Mouse (Mus musculus) embryonic facial prominence, embryonic 14.5 days (tissue): Measurements from ENCODE around the gene Mier3. TPM values are rescaled to one million over a fixed set of nuclear protein-coding genes. Genes with fewer than 3 reads are reported as not detected.

Experiments used
- ATAC-seq: fragments of 200-750 bp; cut with Nextera tagmentation; 2 replicates; pipeline ENCODE4 v1.8.0; 2017; ENCODE audit warnings: low read depth, moderate number of reproducible peaks, moderate TSS enrichment
- DNase-seq: peaks from one replicate; pipeline ENCODE4 v3.0.0-alpha.2; 2015; ENCODE audit warnings: low spot score
- H3K27ac ChIP-seq: fragments of 300-500 bp; sonication (generic); replicated peaks from 2 replicates; pipeline ENCODE4 v1.5.1; 2014; ENCODE audit warnings: low read depth, mild to moderate bottlenecking, low read length, moderate library complexity
- H3K27me3 ChIP-seq: fragments of 300-500 bp; sonication (generic); replicated peaks from 2 replicates; pipeline ENCODE4 v1.6.1; 2014; ENCODE audit warnings: low read length; ENCODE audit not compliant: control insufficient read depth, insufficient read depth
- H3K36me3 ChIP-seq: fragments of 300-500 bp; sonication (generic); 2 replicates; pipeline ENCODE4 v1.6.1; 2014; ENCODE audit warnings: low read length, mixed read lengths; ENCODE audit not compliant: control insufficient read depth, insufficient read depth
- H3K4me1 ChIP-seq: fragments of 300-500 bp; sonication (generic); 2 replicates; pipeline ENCODE4 v1.6.1; 2014; ENCODE audit warnings: antibody characterized with exemption, low read length; ENCODE audit not compliant: control insufficient read depth, insufficient read depth
- H3K4me2 ChIP-seq: fragments of 300-500 bp; sonication (generic); 2 replicates; pipeline ENCODE4 v1.6.1; 2014; ENCODE audit warnings: low read depth, mild to moderate bottlenecking, low read length, moderate library complexity, mixed read lengths
- H3K4me3 ChIP-seq: fragments of 300-500 bp; sonication (generic); 2 replicates; pipeline ENCODE4 v1.5.1; 2014; ENCODE audit warnings: low read depth, mild to moderate bottlenecking, low read length
- H3K9ac ChIP-seq: fragments of 300-500 bp; sonication (generic); 2 replicates; pipeline ENCODE4 v1.6.1; 2014; ENCODE audit warnings: low read depth, mild to moderate bottlenecking, low read length, moderate library complexity, mixed read lengths
- H3K9me3 ChIP-seq: fragments of 300-500 bp; sonication (generic); 2 replicates; pipeline ENCODE4 v1.6.1; 2016; ENCODE audit warnings: low read length; ENCODE audit not compliant: control insufficient read depth
- WGBS: fragments of 180-500 bp; shearing (Covaris S2); extraction: QIAGEN DNeasy Blood & Tissue Kit; methylation state at CpG from one replicate; pipeline ENCODE4 v1.1.7; 2014; 5-methylcytosine and 5-hydroxymethylcytosine counted together
- polyA plus RNA-seq: library from polyadenylated mRNA; unstranded; fragments of >200 nt; fragmentation: Nextera tagmentation; extraction: Ambion mirVana; gene quantifications from 2 replicates; pipeline ENCODE4 v1.2.1, GENCODE M21; 2014

The Mier3 gene
- polyA plus RNA-seq, 1 experiment from 2014 or later = 28.4 TPM

DNA sequence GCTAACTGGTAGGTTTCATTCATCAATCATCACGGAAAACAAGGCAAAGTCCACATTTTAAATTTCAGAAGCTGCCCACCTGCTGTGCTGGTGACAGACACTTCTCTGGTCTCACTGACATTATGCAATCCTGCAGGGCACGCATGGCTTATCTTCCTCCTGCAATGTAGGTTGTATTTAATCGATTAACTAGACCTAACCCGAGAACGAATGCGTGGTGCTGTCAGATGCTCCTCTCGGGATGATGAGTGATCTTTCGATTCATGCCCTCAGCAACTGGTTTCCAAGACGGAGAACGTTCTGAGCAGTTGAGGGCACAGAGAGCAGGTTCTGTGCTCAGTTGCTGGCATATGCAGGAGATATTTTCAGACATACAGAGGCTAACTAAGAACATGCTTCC, 24.5 kb upstream of the Mier3 start:
- H3K27me3 ChIP-seq = no peaks in the 10 kb centered on the region
- peaks cover 12% of the 10 kb centered on the region for H3K4me1 ChIP-seq
- ATAC-seq = no peak
- H3K36me3 ChIP-seq = no peaks in the 10 kb centered on the region
- H3K4me3 ChIP-seq = no peak overlapping the region
- H3K27ac ChIP-seq = no peak overlapping the region
- H3K9ac ChIP-seq = no peak overlapping the region
- H3K9me3 ChIP-seq = no peaks in the 10 kb centered on the region
- no peak for DNase-seq
- 76% methylated on average over 10 of the region's 10 CpGs for WGBS
- H3K4me2 ChIP-seq = no peak overlapping the region

DNA sequence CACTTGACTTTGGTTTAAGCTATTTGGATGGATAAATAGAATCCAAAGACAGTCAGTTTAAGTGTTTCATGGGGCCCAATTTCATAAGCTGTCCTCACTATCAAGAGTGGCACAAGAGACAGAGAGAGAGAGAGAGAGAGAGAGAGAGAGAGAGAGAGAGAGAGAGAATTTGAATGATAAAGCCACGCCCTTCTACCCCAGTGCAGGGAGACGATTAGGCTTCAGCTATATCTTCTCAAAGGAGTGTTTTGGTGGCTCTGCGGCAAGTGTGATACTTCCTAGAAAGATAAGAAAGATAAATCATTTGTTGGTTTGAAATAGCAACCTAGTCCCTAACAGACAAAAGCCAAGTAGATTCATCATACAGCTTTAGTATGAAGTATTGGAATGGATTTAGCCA, 24.0 kb upstream of the Mier3 start:
- no peak for ATAC-seq
- peaks cover 12% of the 10 kb centered on the region for H3K4me1 ChIP-seq
- no peak for DNase-seq
- no peaks in the 10 kb centered on the region for H3K9me3 ChIP-seq
- H3K9ac ChIP-seq = no peak overlapping the region
- no peak overlapping the region for H3K4me3 ChIP-seq
- no peaks in the 10 kb centered on the region for H3K36me3 ChIP-seq
- H3K27ac ChIP-seq = no peak overlapping the region
- 77% methylated on average over 3 of the region's 3 CpGs for WGBS
- no peak overlapping the region for H3K4me2 ChIP-seq
- H3K27me3 ChIP-seq = no peaks in the 10 kb centered on the region

DNA sequence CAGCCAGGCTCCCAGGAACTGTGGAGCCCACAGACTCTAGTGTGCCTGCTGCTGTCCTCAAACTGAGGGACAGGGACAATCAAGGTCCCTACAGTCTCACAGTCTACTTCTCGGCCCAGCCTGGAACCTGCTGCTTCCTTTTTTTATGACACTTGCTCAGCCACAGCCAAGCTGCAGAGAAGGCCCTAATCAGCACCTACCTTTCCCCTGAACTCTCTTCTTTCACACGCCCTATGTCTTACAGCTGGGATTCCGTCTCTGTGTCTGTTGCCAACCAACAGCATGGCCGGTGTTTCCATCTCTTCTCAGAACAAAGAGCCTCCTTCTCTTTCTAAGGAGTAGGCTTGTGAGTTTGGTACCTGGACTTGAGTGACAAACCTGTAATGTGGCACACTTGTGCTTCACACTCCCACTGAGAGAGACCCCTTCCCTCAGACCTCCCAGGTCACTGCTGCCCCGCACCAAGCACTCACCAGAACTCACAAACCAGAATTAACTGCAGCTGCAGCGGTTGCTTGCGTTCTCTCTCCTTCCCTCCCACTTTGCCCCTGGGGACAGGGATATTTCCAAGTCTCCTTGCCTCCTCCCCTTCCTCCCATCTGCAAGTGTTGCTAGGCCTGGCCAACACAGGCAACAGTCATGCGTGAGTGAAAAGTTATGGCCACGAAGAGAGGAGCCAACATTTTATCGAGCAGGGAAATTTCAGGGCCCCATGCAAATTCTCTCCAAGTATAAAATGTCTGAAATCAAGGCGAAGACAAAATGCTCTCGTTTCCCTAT, 22.1 kb upstream of the Mier3 start:
- DNase-seq (peak; percentile 91), ATAC-seq (peak; percentile 83)
- Histone ChIP-seq H3K4me2 (peak overlapping the region; percentile 8), H3K9me3 (no peaks in the 10 kb centered on the region), H3K27ac (peak overlapping the region; percentile 71), H3K4me3 (no peak overlapping the region), H3K36me3 (no peaks in the 10 kb centered on the region), H3K9ac (0 out of 2 replicates have a peak overlapping the region, but pooled peaks have one; percentile 6), H3K4me1 (peaks cover 12% of the 10 kb centered on the region), H3K27me3 (no peaks in the 10 kb centered on the region)
- 30% methylated on average over 12 of the region's 12 CpGs for WGBS

DNA sequence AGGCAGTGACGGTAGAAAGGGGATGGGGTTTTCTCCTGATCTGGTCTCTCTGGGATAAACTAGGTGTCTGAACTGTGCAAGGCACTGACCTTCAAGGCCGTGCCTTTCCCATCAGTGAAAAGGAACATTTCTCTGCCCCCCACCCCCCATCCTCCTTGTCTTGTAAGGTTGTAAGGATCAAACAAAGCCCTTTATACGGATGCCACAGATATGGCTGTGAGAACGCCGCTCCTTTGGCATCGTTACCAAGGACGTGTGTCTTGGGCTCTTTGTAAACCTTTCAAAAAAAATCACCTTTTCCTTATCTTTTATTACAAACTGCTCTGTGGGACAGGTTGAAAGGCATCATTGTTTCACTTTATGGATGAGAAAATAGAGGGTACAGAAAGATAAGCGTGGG, 21.3 kb upstream of the Mier3 start:
- Histone ChIP-seq H3K9me3 (no peaks in the 10 kb centered on the region), H3K4me2 (no peak overlapping the region), H3K9ac (no peak overlapping the region), H3K4me3 (no peak overlapping the region), H3K36me3 (no peaks in the 10 kb centered on the region), H3K4me1 (peaks cover 12% of the 10 kb centered on the region), H3K27me3 (no peaks in the 10 kb centered on the region), H3K27ac (peak overlapping the region; percentile 71)
- ATAC-seq = no peak
- 74% methylated on average over 8 of the region's 8 CpGs for WGBS
- DNase-seq = no peak

DNA sequence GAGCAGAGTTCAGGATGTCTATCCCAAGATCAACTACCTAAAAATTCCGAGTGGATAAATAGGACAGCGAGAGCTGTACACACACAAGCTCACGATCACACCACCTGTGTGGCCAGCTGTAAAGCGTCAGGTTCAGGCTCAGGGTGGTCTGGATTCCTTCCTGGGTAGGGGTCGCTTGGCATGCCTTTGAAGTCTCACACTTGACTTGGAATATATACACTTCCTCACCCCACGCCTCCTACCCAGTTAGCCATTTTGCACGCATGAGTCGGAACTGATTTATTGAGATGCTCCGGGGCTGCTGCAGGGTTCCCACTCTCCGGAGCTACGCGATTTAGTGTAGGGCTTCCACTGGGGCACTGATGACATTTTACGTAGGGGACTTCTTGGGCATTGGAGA, 20.7 kb upstream of the Mier3 start:
- H3K4me3 ChIP-seq = no peak overlapping the region
- peaks cover 12% of the 10 kb centered on the region for H3K4me1 ChIP-seq
- WGBS = 71% methylated on average over 13 of the region's 13 CpGs
- DNase-seq = no peak
- H3K9me3 ChIP-seq = no peaks in the 10 kb centered on the region
- no peak for ATAC-seq
- H3K36me3 ChIP-seq = no peaks in the 10 kb centered on the region
- no peak overlapping the region for H3K27ac ChIP-seq
- no peak overlapping the region for H3K4me2 ChIP-seq
- no peak overlapping the region for H3K9ac ChIP-seq
- no peaks in the 10 kb centered on the region for H3K27me3 ChIP-seq

DNA sequence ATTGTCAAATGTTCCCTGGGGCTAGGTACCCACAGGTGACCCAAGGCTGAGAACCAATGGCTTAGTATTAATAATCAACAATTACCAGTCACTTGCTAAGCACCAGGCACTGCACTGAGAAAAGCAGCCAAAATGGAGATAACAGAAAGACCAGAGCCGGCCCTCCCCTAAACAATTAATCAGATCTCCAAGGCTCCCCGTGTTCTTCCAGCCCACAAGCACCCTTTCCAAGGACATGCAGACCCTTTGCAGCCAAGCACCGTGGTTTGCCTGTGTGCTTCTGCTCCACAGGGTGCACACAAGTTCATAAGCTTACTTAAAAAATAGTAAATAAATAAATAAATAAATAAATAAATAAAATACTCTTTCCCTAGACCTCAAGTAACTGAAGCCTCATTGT, 20.2 kb upstream of the Mier3 start:
- 86% methylated on average over 3 of the region's 3 CpGs for WGBS
- no peaks in the 10 kb centered on the region for H3K9me3 ChIP-seq
- no peak overlapping the region for H3K4me3 ChIP-seq
- H3K36me3 ChIP-seq = no peaks in the 10 kb centered on the region
- ATAC-seq = no peak
- H3K27ac ChIP-seq = no peak overlapping the region
- no peaks in the 10 kb centered on the region for H3K27me3 ChIP-seq
- no peak for DNase-seq
- H3K9ac ChIP-seq = no peak overlapping the region
- peaks cover 12% of the 10 kb centered on the region for H3K4me1 ChIP-seq
- no peak overlapping the region for H3K4me2 ChIP-seq

DNA sequence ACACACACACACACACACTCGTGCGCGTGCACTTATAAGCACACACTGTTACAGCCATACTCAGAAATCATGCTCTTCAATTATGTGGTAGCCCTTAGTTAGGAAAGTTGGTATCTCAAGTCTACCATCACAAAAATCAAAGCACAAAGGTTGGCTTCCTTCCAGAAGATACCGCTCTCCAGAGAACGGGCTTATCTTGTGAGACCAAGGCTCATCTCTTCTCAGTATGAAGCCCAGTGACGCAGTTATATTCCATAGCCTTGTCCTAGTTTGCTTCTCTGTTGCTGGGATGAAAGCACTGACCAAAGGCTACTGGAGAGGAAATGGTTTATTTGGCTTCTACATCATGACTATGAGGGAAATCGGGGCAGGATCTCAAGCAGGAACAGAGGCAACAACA, 12.8 kb upstream of the Mier3 start:
- Histone ChIP-seq H3K9me3 (no peaks in the 10 kb centered on the region), H3K9ac (no peak overlapping the region), H3K27ac (no peak overlapping the region), H3K27me3 (no peaks in the 10 kb centered on the region), H3K4me3 (no peak overlapping the region), H3K36me3 (no peaks in the 10 kb centered on the region), H3K4me1 (no peaks in the 10 kb centered on the region), H3K4me2 (no peak overlapping the region)
- ATAC-seq (no peak), DNase-seq (no peak)
- 91% methylated on average over 7 of the region's 7 CpGs for WGBS

DNA sequence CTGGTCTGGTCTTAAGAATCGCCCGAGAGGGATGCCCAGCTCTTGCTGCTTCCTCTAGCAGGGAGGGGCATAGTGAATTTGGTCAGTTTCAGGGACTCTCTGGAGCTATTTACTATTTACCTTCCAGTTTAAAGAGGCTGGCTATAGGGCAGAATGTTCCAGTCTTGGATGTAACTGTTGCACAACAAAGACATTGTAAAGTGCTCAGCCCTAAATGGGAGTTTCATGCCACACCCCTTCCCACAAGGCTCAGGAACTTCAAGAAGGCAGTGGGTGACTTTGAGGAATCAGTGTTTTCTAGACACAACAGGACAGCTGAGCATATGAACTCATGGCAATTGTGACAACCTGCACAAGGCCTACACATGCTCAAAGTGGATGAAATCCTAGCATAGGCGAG, 3.9 kb upstream of the Mier3 start:
- Histone ChIP-seq H3K27me3 (no peaks in the 10 kb centered on the region), H3K4me2 (no peak overlapping the region), H3K36me3 (no peaks in the 10 kb centered on the region), H3K4me1 (no peaks in the 10 kb centered on the region), H3K27ac (no peak overlapping the region), H3K9me3 (peaks cover 9% of the 10 kb centered on the region; the same call in 1 of the 2 replicates), H3K9ac (no peak overlapping the region), H3K4me3 (no peak overlapping the region)
- ATAC-seq (no peak), DNase-seq (no peak)
- 87% methylated on average over 3 of the region's 3 CpGs for WGBS

DNA sequence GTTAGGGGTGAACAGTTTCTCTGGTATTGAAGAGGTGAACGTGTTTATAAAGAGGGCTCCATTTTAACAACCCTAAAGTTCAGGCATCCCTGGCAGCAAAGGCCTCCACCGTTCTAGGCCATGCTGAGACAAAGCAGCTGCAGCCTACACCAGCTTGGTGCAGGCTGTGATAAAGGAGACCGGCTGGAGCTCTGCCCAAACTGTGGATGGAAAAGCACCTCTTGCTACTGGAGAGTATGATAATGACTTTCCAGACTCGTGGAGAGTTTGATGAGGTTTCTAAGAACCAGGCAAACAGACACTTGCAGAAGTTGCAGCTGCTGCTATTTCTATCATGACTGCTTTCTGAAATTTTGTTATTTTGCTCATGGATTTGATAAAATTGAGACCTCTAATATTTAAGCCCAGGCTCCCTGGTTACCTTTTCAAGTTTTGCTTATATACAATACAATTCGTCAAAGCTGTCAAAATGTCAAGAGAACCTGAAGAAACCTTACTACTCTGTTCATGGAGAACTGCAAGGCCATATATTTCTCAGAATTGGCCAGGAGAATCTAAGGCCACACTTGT, 3.4 kb downstream of the Mier3 start:
- ATAC-seq (no peak), DNase-seq (no peak)
- Histone ChIP-seq H3K4me1 (peaks cover 9% of the 10 kb centered on the region; the same call in 1 of the 2 replicates), H3K9me3 (no peaks in the 10 kb centered on the region), H3K27me3 (no peaks in the 10 kb centered on the region), H3K4me2 (no peak overlapping the region), H3K27ac (no peak overlapping the region), H3K36me3 (no peaks in the 10 kb centered on the region), H3K9ac (no peak overlapping the region), H3K4me3 (no peak overlapping the region)
- WGBS = 45% methylated on average over 5 of the region's 5 CpGs
